Mouse (Mus musculus) limb, embryonic 14.5 days (tissue): ENCODE data around the gene Ttn. TPM values are rescaled to one million over a fixed set of nuclear protein-coding genes. Genes with fewer than 3 reads are reported as not detected.

Experiments used
- ATAC-seq: fragments of 200-750 bp; cut with Nextera tagmentation; 2 replicates; pipeline ENCODE4 v1.8.0; 2017; ENCODE audit warnings: low read depth, moderate number of reproducible peaks, moderate TSS enrichment; ENCODE audit not compliant: low FRiP score
- DNase-seq: peaks from one replicate; pipeline ENCODE4 v3.0.0-alpha.2; 2015; ENCODE audit warnings: low spot score
- H3K27ac ChIP-seq: fragments of 300-500 bp; sonication (generic); replicated peaks from 2 replicates; pipeline ENCODE4 v1.5.1; 2014; ENCODE audit warnings: low read depth, mild to moderate bottlenecking, low read length, moderate library complexity, mixed read lengths
- H3K27me3 ChIP-seq: fragments of 300-500 bp; sonication (generic); 2 replicates; pipeline ENCODE4 v1.6.1; 2014; ENCODE audit warnings: low read length, mixed read lengths; ENCODE audit not compliant: control insufficient read depth, insufficient read depth
- H3K36me3 ChIP-seq: fragments of 300-500 bp; sonication (generic); 2 replicates; pipeline ENCODE4 v1.6.1; 2014; ENCODE audit warnings: mild to moderate bottlenecking, low read length, moderate library complexity, mixed read lengths; ENCODE audit not compliant: control insufficient read depth, insufficient read depth
- H3K4me1 ChIP-seq: fragments of 300-500 bp; sonication (generic); 2 replicates; pipeline ENCODE4 v1.6.1; 2014; ENCODE audit warnings: antibody characterized with exemption, low read length, mixed read lengths; ENCODE audit not compliant: control insufficient read depth, insufficient read depth
- H3K4me2 ChIP-seq: fragments of 300-500 bp; sonication (generic); replicated peaks from 2 replicates; pipeline ENCODE4 v1.6.1; 2014; ENCODE audit warnings: low read depth, mild to moderate bottlenecking, low read length, moderate library complexity; ENCODE audit not compliant: severe bottlenecking
- H3K4me3 ChIP-seq: fragments of 300-500 bp; sonication (generic); replicated peaks from 2 replicates; pipeline ENCODE4 v1.5.1; 2014; ENCODE audit warnings: low read length
- H3K9ac ChIP-seq: fragments of 300-500 bp; sonication (generic); 2 replicates; pipeline ENCODE4 v1.6.1; 2014; ENCODE audit warnings: mild to moderate bottlenecking, low read depth, low read length, moderate library complexity; ENCODE audit not compliant: severe bottlenecking
- H3K9me3 ChIP-seq: fragments of 300-500 bp; sonication (generic); 2 replicates; pipeline ENCODE4 v1.6.1; 2016; ENCODE audit warnings: low read length; ENCODE audit not compliant: control insufficient read depth
- POLR2A ChIP-seq: fragments of 200-500 bp; IDR thresholded peaks from 2 replicates; pipeline ENCODE4 v1.8.0; 2012; ENCODE audit warnings: inconsistent platforms, mild to moderate bottlenecking, moderate library complexity, borderline replicate concordance; ENCODE audit not compliant: insufficient read depth, insufficient read length; ENCODE audit errors: extremely low read depth
- WGBS: fragments of 180-500 bp; shearing (Covaris S2); extraction: QIAGEN DNeasy Blood & Tissue Kit; methylation state at CpG from one replicate; pipeline ENCODE4 v1.1.7; 2014; 5-methylcytosine and 5-hydroxymethylcytosine counted together
- polyA plus RNA-seq, 2 experiments: library from polyadenylated mRNA; depleted of rRNA in 1 of 2; stranded (reverse) in 1 of 2; unstranded in 1 of 2; fragments of >200 nt; fragmentation: Nextera tagmentation in 1 of 2; extraction: Ambion mirVana in 1 of 2; gene quantifications; 2 replicates each; pipeline versions ENCODE4 v1.2.1 to v1.2.3; 2012 to 2014

The Ttn gene
- polyA plus RNA-seq, 2 experiments, result 15.8 to 99.0 TPM

GRCm38 (mm10) chr2:76687608-76688007 lies 294.7 kb downstream of the Ttn start:
- no peak overlapping the region for H3K4me3 ChIP-seq
- WGBS, result 80% methylated on average over 3 of the region's 3 CpGs
- TF ChIP-seq POLR2A, result no peak
- H3K27ac ChIP-seq, result no peak overlapping the region
- H3K27me3 ChIP-seq, result no peaks in the 10 kb centered on the region
- H3K9me3 ChIP-seq, result no peaks in the 10 kb centered on the region
- ATAC-seq (no peak), DNase-seq (no peak)
- H3K9ac ChIP-seq, result no peak overlapping the region
- no peak overlapping the region for H3K4me2 ChIP-seq
- H3K4me1 ChIP-seq, result no peaks in the 10 kb centered on the region
- H3K36me3 ChIP-seq, result peaks cover 78% of the 10 kb centered on the region

DNA sequence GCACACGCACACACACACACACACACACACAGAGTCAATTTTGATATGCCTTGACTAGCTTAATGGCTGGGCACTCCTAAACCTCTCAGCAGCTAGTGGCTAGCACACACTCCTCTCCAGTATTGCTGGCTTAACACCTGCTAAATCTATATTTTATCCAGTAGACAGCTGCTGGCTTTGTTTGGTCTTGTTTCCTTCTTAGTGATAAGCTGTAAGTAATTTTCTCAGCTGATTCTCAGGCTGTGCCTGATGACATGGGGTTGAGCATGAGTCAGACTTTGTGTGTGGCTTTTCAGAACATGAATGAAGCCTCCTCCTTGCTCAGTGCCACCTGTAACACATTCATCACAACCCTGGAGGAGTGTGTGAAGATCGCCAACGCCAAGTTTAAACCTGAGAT lies 295.4 kb downstream of the Ttn start:
- ATAC-seq (no peak; the same call in 1 of the 2 replicates), DNase-seq (no peak)
- peaks cover 78% of the 10 kb centered on the region for H3K36me3 ChIP-seq

DNA sequence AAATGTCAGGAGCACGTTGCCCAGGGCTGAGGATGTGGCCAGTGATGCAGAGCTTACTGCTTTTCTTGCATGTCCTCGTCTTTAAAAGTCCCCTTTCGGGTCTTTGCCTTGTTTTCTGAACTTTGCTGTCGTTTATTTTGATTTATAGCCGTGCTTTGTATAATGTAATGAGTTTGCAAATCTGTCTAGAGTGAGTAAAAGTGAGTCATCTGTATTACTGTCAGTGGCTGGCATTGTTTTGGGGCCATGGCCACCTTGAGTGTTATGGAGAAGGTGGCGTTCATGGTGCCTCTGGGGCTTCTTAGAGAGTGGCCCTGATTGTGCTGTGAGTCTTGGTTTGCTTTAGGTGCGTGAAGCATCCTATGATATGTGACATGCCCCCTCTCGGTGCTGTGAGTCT lies 300.0 kb downstream of the Ttn start:
- H3K9ac ChIP-seq, result no peak overlapping the region
- DNase-seq, result no peak
- peaks cover 60% of the 10 kb centered on the region for H3K36me3 ChIP-seq
- no peaks in the 10 kb centered on the region for H3K9me3 ChIP-seq
- H3K4me1 ChIP-seq, result no peaks in the 10 kb centered on the region
- no peak for TF ChIP-seq POLR2A
- no peak overlapping the region for H3K4me2 ChIP-seq
- ATAC-seq, result no peak
- H3K4me3 ChIP-seq, result no peak overlapping the region
- H3K27ac ChIP-seq, result no peak overlapping the region
- no peaks in the 10 kb centered on the region for H3K27me3 ChIP-seq
- WGBS, result 92% methylated on average over 8 of the region's 8 CpGs

More for the DNA sequence above, 295.4 kb downstream of the Ttn start:
- no peak overlapping the region for H3K4me3 ChIP-seq
- H3K9me3 ChIP-seq, result no peaks in the 10 kb centered on the region
- H3K27me3 ChIP-seq, result no peaks in the 10 kb centered on the region
- H3K4me1 ChIP-seq, result no peaks in the 10 kb centered on the region
- H3K27ac ChIP-seq, result no peak overlapping the region
- 89% methylated on average over 3 of the region's 3 CpGs for WGBS
- H3K9ac ChIP-seq, result no peak overlapping the region
- no peak overlapping the region for H3K4me2 ChIP-seq
- no peak for TF ChIP-seq POLR2A

- Histone ChIP-seq H3K9me3 (no peaks in the 10 kb centered on the region), H3K4me2 (peak overlapping the region; percentile 66), H3K27me3 (no peaks in the 10 kb centered on the region), H3K9ac (peak overlapping the region; percentile 89), H3K27ac (no peak overlapping the region), H3K4me3 (peak overlapping the region; percentile 80), H3K4me1 (peaks cover 14% of the 10 kb centered on the region), H3K36me3 (peaks cover 14% of the 10 kb centered on the region)
- no peak for TF ChIP-seq POLR2A
- WGBS, result 41% methylated on average over 13 of the region's 13 CpGs
- ATAC-seq, result no peak
- no peak for DNase-seq
Measured at GRCm38 (mm10) chr2:76676401-76677226, 305.7 kb downstream of the Ttn start.

DNA sequence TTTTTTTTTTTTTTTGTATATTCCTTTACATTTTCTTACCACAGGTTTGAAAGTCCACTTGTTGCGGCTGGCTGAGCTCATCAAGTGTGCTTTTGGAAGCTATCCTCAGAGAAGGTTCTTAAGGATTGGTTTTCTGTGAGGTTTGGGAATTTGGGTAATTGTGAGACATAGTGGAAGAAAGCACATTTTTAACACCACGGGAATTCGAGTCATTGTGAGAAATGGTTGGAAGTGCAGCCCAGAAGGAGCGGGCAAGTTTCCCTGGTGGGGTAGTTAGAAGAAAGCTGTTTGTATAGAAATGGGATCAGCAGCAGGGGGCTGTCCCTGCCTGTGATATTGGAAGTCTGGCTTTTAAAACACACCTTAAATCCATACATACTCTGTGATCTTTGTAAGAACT lies 306.4 kb downstream of the Ttn start:
- peaks cover 11% of the 10 kb centered on the region for H3K36me3 ChIP-seq
- TF ChIP-seq POLR2A, result no peak
- H3K4me1 ChIP-seq, result peaks cover 19% of the 10 kb centered on the region
- no peaks in the 10 kb centered on the region for H3K9me3 ChIP-seq
- H3K4me2 ChIP-seq, result peak overlapping the region; percentile 66
- H3K4me3 ChIP-seq, result peak overlapping the region; percentile 80
- 8% methylated on average over 4 of the region's 4 CpGs for WGBS
- ATAC-seq (no peak), DNase-seq (no peak)
- no peaks in the 10 kb centered on the region for H3K27me3 ChIP-seq
- peak overlapping the region; percentile 89 for H3K9ac ChIP-seq
- H3K27ac ChIP-seq, result no peak overlapping the region
